Mouse (Mus musculus): ENCODE measurements around the gene Pgam2. TPM values are rescaled to one million over a fixed set of nuclear protein-coding genes. Genes with fewer than 3 reads are reported as not detected.
A peak's percentile ranks its signal among the peaks of the same experiment; 100 is the strongest.
"Not testable (repeated sequence)": the region's sequence is repeated elsewhere in the genome, so short reads cannot be mapped to it uniquely, and the experiment has no call there.

Gene Pgam2
- total RNA-seq, 2 experiments from 2014 or later = 0.24 TPM; not detected in 1

DNA sequence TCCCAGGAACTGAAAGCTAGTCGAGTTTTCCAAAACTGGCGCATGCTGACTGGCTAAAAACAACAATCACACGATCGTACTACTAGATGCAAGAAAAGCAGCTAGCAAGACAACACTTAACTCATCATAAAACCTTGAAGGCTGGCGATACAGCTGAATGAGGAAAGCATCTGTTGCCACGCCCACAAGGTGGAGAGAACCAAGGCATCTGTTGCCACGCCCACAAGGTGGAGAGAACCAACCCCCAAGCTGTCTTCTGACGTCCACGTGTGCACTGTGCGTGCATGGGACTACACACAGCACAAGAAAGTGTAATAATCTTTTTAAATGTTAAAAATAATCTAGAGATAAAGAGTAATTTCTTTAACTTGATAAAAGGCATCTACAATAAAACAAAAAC is 9.8 kb upstream of the Pgam2 start:
- ATAC-seq (replicated peaks; ENCODE audit: low FRiP score, low TSS enrichment, poor library complexity, severe bottlenecking) = no peak

DNA sequence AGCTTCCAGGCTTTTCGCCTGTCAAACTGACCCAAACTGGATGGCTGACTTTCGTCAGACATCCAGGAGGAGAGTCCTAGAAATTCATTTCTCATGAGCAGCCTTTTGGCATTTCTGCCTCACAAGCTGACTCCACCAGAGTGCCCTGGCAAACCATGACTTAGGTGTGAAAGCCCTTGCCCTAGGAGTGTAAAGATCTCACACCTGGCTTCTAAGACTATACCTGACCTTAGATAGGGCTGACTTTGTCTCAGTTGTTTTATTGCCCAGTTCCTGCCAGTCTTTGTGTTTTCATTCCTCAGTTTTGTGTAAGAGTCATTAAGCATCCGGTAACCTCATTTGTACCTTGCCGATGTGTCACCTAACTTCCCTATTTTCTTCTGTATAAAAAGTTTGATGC is 6.0 kb upstream of the Pgam2 start:
- ATAC-seq (replicated peaks; ENCODE audit: low FRiP score, low TSS enrichment, poor library complexity, severe bottlenecking) = not testable (repeated sequence)

- no peak for ATAC-seq (replicated peaks; ENCODE audit: low FRiP score, low TSS enrichment, poor library complexity, severe bottlenecking)
Measured at GRCm38 (mm10) chr11:5807956-5808355, 4.4 kb upstream of the Pgam2 start.

DNA sequence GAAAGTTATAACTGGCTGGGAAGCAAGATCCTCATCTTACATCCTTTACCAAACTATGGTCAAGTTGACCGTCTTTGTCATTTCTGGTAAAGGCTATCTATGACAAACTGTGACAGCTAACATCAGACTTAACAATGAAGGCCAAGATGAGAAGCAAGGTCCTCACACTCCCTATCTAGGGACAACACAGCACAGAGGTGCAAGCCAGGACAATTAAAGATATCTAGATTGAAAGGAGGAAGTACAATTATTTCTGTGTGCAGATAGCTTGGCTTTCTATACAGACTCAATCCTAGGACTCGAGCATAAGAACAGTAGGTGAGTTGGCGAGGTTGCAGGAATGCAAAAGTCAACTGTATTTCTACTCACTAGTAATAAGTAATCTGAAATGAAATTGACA is 2.2 kb upstream of the Pgam2 start:
- 0 out of 2 replicates have a peak, but pooled peaks have one; percentile 15 for ATAC-seq (replicated peaks; ENCODE audit: low FRiP score, low TSS enrichment, poor library complexity, severe bottlenecking)

- ATAC-seq (replicated peaks; ENCODE audit: low FRiP score, low TSS enrichment, poor library complexity, severe bottlenecking) = no peak
Measured at GRCm38 (mm10) chr11:5804174-5804573, 641 bp upstream of the Pgam2 start.

- ATAC-seq (replicated peaks; ENCODE audit: low FRiP score, low TSS enrichment, poor library complexity, severe bottlenecking) = no peak
Measured at GRCm38 (mm10) chr11:5802457-5803217, 896 bp downstream of the Pgam2 start.

DNA sequence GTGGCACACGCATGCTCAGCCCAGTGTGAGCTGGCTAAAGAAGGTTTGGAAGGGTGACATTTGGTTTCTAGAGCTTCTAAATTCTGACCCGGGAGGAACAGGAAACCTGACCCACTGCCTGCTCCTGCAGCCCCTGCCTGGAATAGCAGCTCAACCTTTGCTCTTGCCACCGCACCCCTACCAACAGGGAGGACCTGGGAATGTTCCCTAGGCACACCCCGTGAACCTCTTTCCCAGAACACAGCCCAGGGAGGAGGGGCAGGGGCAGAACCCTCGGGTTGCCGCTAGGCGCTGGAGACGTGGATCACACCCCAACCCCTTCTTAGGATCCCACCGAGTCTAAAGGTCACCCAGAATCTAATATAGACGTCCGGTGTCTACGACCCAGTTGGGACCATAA is 1.5 kb downstream of the Pgam2 start:
- no peak for ATAC-seq (replicated peaks; ENCODE audit: low FRiP score, low TSS enrichment, poor library complexity, severe bottlenecking)

DNA sequence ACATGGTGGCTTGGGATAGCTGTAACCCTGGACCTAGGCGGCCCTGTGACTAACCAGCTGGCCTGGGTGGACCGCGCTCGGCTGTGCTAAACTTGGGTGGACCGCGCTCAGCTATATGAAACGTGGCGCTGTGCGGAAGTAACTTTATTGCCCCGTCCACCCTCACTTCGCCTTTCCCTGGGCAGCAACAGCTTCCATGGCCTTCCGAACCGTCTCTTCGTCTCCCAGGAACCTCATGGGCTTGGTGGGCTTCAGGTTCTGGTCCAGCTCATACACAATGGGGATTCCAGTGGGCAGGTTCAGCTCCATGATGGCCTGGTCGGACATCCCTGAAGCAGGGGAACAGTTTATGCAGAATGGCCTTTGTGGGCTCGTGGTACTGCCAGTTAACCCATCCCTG is 2.0 kb downstream of the Pgam2 start:
- ATAC-seq (replicated peaks; ENCODE audit: low FRiP score, low TSS enrichment, poor library complexity, severe bottlenecking) = no peak

- no peak for ATAC-seq (replicated peaks; ENCODE audit: low FRiP score, low TSS enrichment, poor library complexity, severe bottlenecking)
Measured at GRCm38 (mm10) chr11:5799621-5800490, 3.7 kb downstream of the Pgam2 start.

DNA sequence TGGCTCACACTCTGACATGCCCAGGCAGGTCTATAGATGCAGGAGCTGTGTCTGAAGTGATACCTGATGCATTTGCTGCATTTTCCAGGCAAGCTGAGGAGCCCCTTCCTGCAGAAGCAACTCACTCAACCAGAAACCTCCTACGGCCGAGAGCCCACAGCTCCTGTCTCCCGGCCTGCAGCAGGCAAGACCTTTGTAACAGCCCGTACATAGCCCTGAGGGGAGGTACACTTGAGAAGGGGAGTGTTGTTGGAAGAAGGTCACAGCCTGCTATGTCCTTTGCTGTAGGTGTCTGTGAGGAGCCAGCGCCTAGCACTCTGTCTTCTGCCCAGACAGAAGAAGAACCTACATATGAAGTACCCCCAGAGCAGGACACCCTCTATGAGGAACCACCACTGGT is 5.6 kb downstream of the Pgam2 start:
- ATAC-seq (replicated peaks; ENCODE audit: low FRiP score, low TSS enrichment, poor library complexity, severe bottlenecking) = no peak

DNA sequence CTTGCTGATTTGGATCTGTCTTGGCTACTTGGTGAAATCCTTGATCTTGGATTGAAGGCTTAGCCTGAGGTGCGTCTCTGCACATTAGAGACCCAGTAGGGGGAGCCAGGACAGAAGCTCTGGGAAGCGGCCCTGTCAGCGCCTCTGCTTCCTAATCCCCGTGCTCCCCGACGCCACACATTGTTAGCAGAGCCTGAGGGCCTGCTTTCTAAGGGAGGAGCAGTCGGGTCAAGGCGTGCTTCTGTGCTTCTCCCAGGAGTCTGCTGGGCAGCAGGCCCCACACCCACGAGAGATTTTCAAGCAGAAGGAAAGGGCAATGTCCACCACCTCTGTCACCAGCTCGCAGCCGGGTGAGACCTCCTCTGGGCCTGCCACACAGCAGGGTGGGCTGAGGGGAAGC is 6.2 kb downstream of the Pgam2 start:
- no peak for ATAC-seq (replicated peaks; ENCODE audit: low FRiP score, low TSS enrichment, poor library complexity, severe bottlenecking)

- no peak for ATAC-seq (replicated peaks; ENCODE audit: low FRiP score, low TSS enrichment, poor library complexity, severe bottlenecking)
Measured at GRCm38 (mm10) chr11:5796939-5797338, 6.6 kb downstream of the Pgam2 start.

DNA sequence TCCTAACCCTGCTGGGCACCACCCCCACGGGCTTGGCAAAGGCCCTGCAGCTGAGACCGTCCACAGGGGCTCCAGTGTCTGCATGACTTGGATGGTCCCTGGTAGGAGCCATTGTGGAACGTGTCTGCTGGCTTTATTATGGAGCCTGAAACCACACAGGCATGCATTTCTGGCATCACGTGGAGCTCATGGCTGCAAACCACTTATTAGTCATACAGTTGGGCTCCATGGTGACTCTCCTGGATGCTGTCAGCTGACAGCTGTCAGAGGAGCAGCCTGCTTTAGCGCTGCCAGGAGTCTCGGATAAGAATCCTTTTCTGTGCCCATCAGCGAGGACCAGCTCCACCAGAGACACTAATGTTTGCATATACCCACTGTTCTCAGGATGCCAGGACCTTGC is 7.8 kb downstream of the Pgam2 start:
- no peak for ATAC-seq (replicated peaks; ENCODE audit: low FRiP score, low TSS enrichment, poor library complexity, severe bottlenecking)

GRCm38 (mm10) chr11:5795290-5795689 is 8.2 kb downstream of the Pgam2 start:
- no peak for ATAC-seq (replicated peaks; ENCODE audit: low FRiP score, low TSS enrichment, poor library complexity, severe bottlenecking)

DNA sequence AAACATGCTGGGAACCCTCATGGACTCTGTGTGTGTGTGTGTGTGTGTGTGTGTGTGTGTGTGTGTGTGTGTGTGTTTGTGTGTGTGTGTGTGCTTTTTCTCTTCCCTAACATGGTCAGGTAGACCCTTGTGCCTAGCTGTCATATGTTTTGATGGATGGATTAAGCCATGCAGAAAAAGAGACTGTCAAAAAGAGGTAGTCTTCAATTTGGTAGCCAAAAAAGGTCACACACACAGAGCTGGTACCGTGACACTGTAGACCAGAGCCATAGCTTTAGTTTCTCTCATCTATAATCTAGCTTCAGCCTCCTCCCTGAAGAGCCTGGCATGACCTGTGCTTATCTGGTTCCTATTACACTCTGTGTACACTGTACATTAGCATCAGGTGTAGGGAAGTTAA is 13.1 kb downstream of the Pgam2 start:
- no peak for ATAC-seq (replicated peaks; ENCODE audit: low FRiP score, low TSS enrichment, poor library complexity, severe bottlenecking)

DNA sequence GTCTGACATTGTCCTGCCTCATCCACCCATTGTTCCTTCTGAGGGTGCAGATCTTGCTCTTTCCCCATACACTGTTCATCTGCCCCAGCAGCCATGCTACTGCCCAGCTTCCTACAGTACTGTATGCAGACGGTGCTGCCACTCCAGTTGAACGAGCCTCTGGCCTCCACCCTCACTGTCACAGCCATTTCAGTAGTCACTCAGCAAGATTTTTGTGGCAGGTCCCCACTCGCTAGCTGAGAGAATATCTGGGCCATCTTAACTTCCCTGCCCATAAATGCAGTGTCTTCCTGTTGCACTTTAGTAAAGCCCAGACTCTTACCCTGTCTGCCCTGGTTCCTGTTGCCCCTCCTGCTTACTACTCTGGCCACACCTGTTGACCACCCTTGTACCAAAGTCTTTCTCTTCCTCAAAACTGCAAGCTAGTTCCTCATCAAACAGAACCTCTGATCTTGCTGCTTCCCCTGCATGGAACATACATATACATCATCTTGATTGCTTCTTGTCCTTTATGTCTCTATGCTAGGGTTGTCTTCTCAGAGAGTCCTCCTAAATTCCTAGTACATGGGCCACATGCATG is 13.7 kb downstream of the Pgam2 start:
- ATAC-seq (replicated peaks; ENCODE audit: low FRiP score, low TSS enrichment, poor library complexity, severe bottlenecking) = no peak

- ATAC-seq (replicated peaks; ENCODE audit: low FRiP score, low TSS enrichment, poor library complexity, severe bottlenecking) = peak; percentile 58
Measured at GRCm38 (mm10) chr11:5789071-5789753, 14.3 kb downstream of the Pgam2 start.

GRCm38 (mm10) chr11:5788056-5789014 is 15.2 kb downstream of the Pgam2 start, which contains the start of gene Dbnl:
Gene Dbnl (plus strand): TSS chr11:5788488.
- ATAC-seq (replicated peaks; ENCODE audit: low FRiP score, low TSS enrichment, poor library complexity, severe bottlenecking) = peak; percentile 93

DNA sequence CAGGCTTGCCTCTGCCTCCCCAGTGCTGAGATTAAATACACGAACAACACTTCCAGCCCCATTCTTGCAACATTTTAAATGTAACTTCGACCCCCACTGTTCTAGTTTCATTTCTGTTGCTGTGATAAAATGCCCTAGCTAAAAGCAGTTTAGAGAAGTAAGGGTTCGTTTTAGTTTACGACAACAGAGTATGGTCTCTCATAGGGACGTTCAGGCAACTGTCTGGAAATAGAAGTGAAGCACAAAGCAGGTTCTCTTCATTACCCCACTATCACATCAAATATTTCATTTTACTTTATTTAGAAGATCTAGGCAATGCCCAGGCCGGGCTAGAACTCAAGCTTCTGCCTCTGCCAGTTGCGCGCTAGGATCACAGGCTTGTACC is 15.9 kb downstream of the Pgam2 start:
- no peak for ATAC-seq (replicated peaks; ENCODE audit: low FRiP score, low TSS enrichment, poor library complexity, severe bottlenecking)
